Mouse (Mus musculus): ENCODE data around the gene Slc6a4. TPM values are rescaled to one million over a fixed set of nuclear protein-coding genes. Genes with fewer than 3 reads are reported as not detected.
A peak's percentile ranks its signal among the peaks of the same experiment; 100 is the strongest.

Slc6a4 gene
- total and polyA plus RNA-seq, 3 experiments: 0.73 to 2.1 (median 1.8) TPM

GRCm38 (mm10) chr11:76995966-76996672 lies 2.3 kb upstream of the Slc6a4 start:
- TF ChIP-seq EP300 (IDR thresholded peaks at IDR 0.05; ENCODE audit: insufficient read depth, low read depth, low read length) (no peak), POLR2A (IDR thresholded peaks at IDR 0.05; ENCODE audit: insufficient read depth, low read depth, low read length) (no peak), CTCF (IDR thresholded peaks at IDR 0.05) (no peak)
- H3K4me3 ChIP-seq: no peak overlapping the region
- H3K36me3 ChIP-seq (ENCODE audit: control insufficient read depth, insufficient read depth, low read length): no peaks in the 10 kb centered on the region
- peaks cover 6% of the 10 kb centered on the region; the same call in 1 of the 2 replicates for H3K27me3 ChIP-seq (ENCODE audit: control insufficient read depth, insufficient read depth, low read length)
- intact Hi-C loops (cut with DNase I): loop anchor here (5.0 kb wide), 1 partner anchor 71 kb away; no protein-coding TSS in a partner anchor
- no peak overlapping the region for H3K9ac ChIP-seq (ENCODE audit: low read depth, low read length)
- WGBS: 37% methylated on average over 20 of the region's 20 CpGs
- no peaks in the 10 kb centered on the region for H3K79me2 ChIP-seq (replicated peaks; ENCODE audit: control insufficient read depth, insufficient read depth, low read length)
- DNase-seq: no peak
- peaks cover 2% of the 10 kb centered on the region; the same call in 1 of the 2 replicates for H3K4me1 ChIP-seq (ENCODE audit: control insufficient read depth, insufficient read depth, low read length)
- no peak overlapping the region for H3K27ac ChIP-seq

- peaks cover 2% of the 10 kb centered on the region; the same call in 1 of the 2 replicates for H3K4me1 ChIP-seq (ENCODE audit: control insufficient read depth, insufficient read depth, low read length)
- no peak overlapping the region for H3K9ac ChIP-seq (ENCODE audit: low read depth, low read length)
- H3K79me2 ChIP-seq (replicated peaks; ENCODE audit: control insufficient read depth, insufficient read depth, low read length): no peaks in the 10 kb centered on the region
- TF ChIP-seq EP300 (IDR thresholded peaks at IDR 0.05; ENCODE audit: insufficient read depth, low read depth, low read length) (0 out of 2 replicates have a peak, but pooled peaks have one; percentile 32), POLR2A (IDR thresholded peaks at IDR 0.05; ENCODE audit: insufficient read depth, low read depth, low read length) (no peak), CTCF (IDR thresholded peaks at IDR 0.05) (peak; percentile 97)
- peaks cover 6% of the 10 kb centered on the region; the same call in 1 of the 2 replicates for H3K27me3 ChIP-seq (ENCODE audit: control insufficient read depth, insufficient read depth, low read length)
- peak; percentile 78 to 86 for DNase-seq
- WGBS: under 1% methylated on average over 21 of the region's 21 CpGs
- intact Hi-C loops (cut with DNase I): loop anchor here (1.0 to 5.0 kb wide), 2 partner anchors 70 to 96 kb away; no protein-coding TSS in a partner anchor
- H3K4me3 ChIP-seq: peak overlapping the region; percentile 55
- H3K36me3 ChIP-seq (ENCODE audit: control insufficient read depth, insufficient read depth, low read length): no peaks in the 10 kb centered on the region
- no peak overlapping the region for H3K27ac ChIP-seq
Observed at GRCm38 (mm10) chr11:76997305-76997704, 1.1 kb upstream of the Slc6a4 start.

GRCm38 (mm10) chr11:76998705-76999226 lies 363 bp downstream of the Slc6a4 start:
- Histone ChIP-seq H3K4me1 (ENCODE audit: control insufficient read depth, insufficient read depth, low read length) (peaks cover 2% of the 10 kb centered on the region; the same call in 1 of the 2 replicates), H3K9ac (ENCODE audit: low read depth, low read length) (no peak overlapping the region), H3K79me2 (replicated peaks; ENCODE audit: control insufficient read depth, insufficient read depth, low read length) (no peaks in the 10 kb centered on the region), H3K27me3 (ENCODE audit: control insufficient read depth, insufficient read depth, low read length) (peaks cover 6% of the 10 kb centered on the region; the same call in 1 of the 2 replicates), H3K36me3 (ENCODE audit: control insufficient read depth, insufficient read depth, low read length) (no peaks in the 10 kb centered on the region), H3K27ac (no peak overlapping the region), H3K4me3 (peak overlapping the region; percentile 28)
- TF ChIP-seq EP300 (IDR thresholded peaks at IDR 0.05; ENCODE audit: insufficient read depth, low read depth, low read length) (no peak), CTCF (IDR thresholded peaks at IDR 0.05) (no peak), POLR2A (IDR thresholded peaks at IDR 0.05; ENCODE audit: insufficient read depth, low read depth, low read length) (no peak)
- no peak for DNase-seq
- intact Hi-C loops (cut with DNase I): loop anchor here (5.0 kb wide), 1 partner anchor 69 kb away; no protein-coding TSS in a partner anchor
- 13% methylated on average over 24 of the region's 24 CpGs for WGBS

GRCm38 (mm10) chr11:77000741-77001140 lies 2.3 kb downstream of the Slc6a4 start:
- H3K4me1 ChIP-seq (ENCODE audit: control insufficient read depth, insufficient read depth, low read length): peaks cover 2% of the 10 kb centered on the region; the same call in 1 of the 2 replicates
- H3K36me3 ChIP-seq (ENCODE audit: control insufficient read depth, insufficient read depth, low read length): no peaks in the 10 kb centered on the region
- 57% methylated on average over 5 of the region's 5 CpGs for WGBS
- H3K27me3 ChIP-seq (ENCODE audit: control insufficient read depth, insufficient read depth, low read length): peaks cover 6% of the 10 kb centered on the region; the same call in 1 of the 2 replicates
- intact Hi-C loops (cut with DNase I): no loop called here
- no peak overlapping the region for H3K27ac ChIP-seq
- TF ChIP-seq CTCF (IDR thresholded peaks at IDR 0.05): no peak
- no peak for TF ChIP-seq EP300 (IDR thresholded peaks at IDR 0.05; ENCODE audit: insufficient read depth, low read depth, low read length)
- no peak for TF ChIP-seq POLR2A (IDR thresholded peaks at IDR 0.05; ENCODE audit: insufficient read depth, low read depth, low read length)
- no peak overlapping the region for H3K4me3 ChIP-seq
- DNase-seq: no peak
- no peaks in the 10 kb centered on the region for H3K79me2 ChIP-seq (replicated peaks; ENCODE audit: control insufficient read depth, insufficient read depth, low read length)
- no peak overlapping the region for H3K9ac ChIP-seq (ENCODE audit: low read depth, low read length)

- Histone ChIP-seq H3K4me3 (no peak overlapping the region), H3K27ac (no peak overlapping the region), H3K27me3 (ENCODE audit: control insufficient read depth, insufficient read depth, low read length) (peaks cover 6% of the 10 kb centered on the region; the same call in 1 of the 2 replicates), H3K79me2 (replicated peaks; ENCODE audit: control insufficient read depth, insufficient read depth, low read length) (no peaks in the 10 kb centered on the region), H3K9ac (ENCODE audit: low read depth, low read length) (no peak overlapping the region), H3K36me3 (ENCODE audit: control insufficient read depth, insufficient read depth, low read length) (no peaks in the 10 kb centered on the region), H3K4me1 (ENCODE audit: control insufficient read depth, insufficient read depth, low read length) (peaks cover 2% of the 10 kb centered on the region; the same call in 1 of the 2 replicates)
- TF ChIP-seq POLR2A (IDR thresholded peaks at IDR 0.05; ENCODE audit: insufficient read depth, low read depth, low read length) (no peak), EP300 (IDR thresholded peaks at IDR 0.05; ENCODE audit: insufficient read depth, low read depth, low read length) (no peak), CTCF (IDR thresholded peaks at IDR 0.05) (no peak)
- DNase-seq: no peak
- intact Hi-C loops (cut with DNase I): no loop called here
- WGBS: 58% methylated on average over 1 of the region's 1 CpGs
Observed at GRCm38 (mm10) chr11:77002361-77002760, 4.0 kb downstream of the Slc6a4 start.

All from heart, adult 2 months (tissue).